Mouse (Mus musculus) E14TG2a.4 (cell line): ENCODE results near the gene Cfap58.

Experiments used
- H3K27me3 ChIP-seq: 2 replicates; pipeline ENCODE4 v1.6.1; 2014; ENCODE audit warnings: low read length, control low read depth; ENCODE audit not compliant: insufficient read depth
- H3K36me3 ChIP-seq: 2 replicates; pipeline ENCODE4 v1.6.1; 2014; ENCODE audit warnings: low read length, control low read depth; ENCODE audit not compliant: insufficient read depth
- H3K4me1 ChIP-seq: replicated peaks from 2 replicates; pipeline ENCODE4 v1.6.1; 2014; ENCODE audit warnings: low read depth, low read length, control low read depth
- H3K4me3 ChIP-seq: replicated peaks from 2 replicates; pipeline ENCODE4 v1.5.1; 2014; ENCODE audit warnings: mild to moderate bottlenecking, low read length
- H3K9me3 ChIP-seq: 2 replicates; pipeline ENCODE4 v1.6.1; 2014; ENCODE audit warnings: low read length, control low read depth
- CTCF ChIP-seq: conservative IDR thresholded peaks from 2 replicates; pipeline ENCODE4 v1.5.1; 2014; ENCODE audit warnings: low read length
- NANOG ChIP-seq: IDR thresholded peaks from 2 replicates; pipeline ENCODE4 v1.6.1; 2014; ENCODE audit warnings: borderline replicate concordance, low read length, mixed read lengths
- POU5F1 ChIP-seq: IDR thresholded peaks from 2 replicates; pipeline ENCODE4 v1.6.1; 2014; ENCODE audit warnings: low read length, borderline replicate concordance

Cfap58 gene

DNA sequence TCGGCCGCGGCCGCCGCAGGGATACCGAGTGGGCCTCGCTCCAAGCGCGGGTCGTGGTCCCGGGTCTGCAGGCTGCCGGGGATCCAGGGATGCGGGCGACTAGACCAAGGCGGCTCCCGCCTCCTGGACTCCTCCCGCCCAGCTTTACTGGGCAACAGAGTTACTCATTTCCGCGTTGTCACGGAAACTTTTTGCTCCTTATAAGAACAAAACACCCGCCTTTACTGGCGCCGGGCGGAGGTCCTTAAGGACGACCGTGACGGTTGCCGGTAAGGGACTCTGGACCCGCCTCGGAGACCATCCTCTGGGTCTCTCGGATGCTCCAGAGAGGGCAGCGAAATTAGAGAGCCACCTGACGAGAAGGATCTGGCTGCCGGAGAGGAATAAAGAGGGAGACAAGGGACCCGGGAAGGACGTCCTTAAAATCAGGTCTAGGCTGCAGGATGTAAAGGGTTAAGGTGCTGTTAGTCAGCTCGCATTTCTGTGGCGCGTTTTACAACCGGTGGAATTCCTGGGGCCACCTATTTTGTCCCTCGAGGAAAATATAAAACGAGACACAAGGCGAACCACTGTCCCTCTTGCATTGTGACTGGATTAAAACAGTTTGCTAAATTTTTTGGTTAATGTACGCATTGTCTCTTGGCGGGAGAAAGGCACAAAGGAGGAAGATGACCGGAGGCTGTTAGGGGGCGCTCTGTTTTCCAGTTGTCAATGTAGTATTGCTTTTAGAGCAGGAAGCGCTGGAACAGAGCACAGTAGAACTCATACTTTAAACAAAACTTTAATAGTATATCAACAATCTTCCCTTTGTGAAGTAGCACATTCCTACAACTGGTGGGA, 18.1 kb upstream of the Cfap58 start, which contains the start of the genes Cfap43 and Itprip:
Cfap43 (minus strand) TSS at position 162 of the 840 bp plus-strand sequence.
Itprip (minus strand) TSS at position 174 of the 840 bp plus-strand sequence.
- TF ChIP-seq NANOG = no peak
- no peak for TF ChIP-seq POU5F1
- peak; percentile 34; the same call in 1 of the 2 replicates for TF ChIP-seq CTCF
- H3K4me3 ChIP-seq = peak within 1 kb of the TSS; percentile 84
- peaks cover 18% of the 10 kb centered on the region for H3K4me1 ChIP-seq
- no peaks in the 10 kb centered on the region for H3K9me3 ChIP-seq
- H3K36me3 ChIP-seq = no peaks in the 10 kb centered on the region
- H3K27me3 ChIP-seq = peaks cover 42% of the 10 kb centered on the region

DNA sequence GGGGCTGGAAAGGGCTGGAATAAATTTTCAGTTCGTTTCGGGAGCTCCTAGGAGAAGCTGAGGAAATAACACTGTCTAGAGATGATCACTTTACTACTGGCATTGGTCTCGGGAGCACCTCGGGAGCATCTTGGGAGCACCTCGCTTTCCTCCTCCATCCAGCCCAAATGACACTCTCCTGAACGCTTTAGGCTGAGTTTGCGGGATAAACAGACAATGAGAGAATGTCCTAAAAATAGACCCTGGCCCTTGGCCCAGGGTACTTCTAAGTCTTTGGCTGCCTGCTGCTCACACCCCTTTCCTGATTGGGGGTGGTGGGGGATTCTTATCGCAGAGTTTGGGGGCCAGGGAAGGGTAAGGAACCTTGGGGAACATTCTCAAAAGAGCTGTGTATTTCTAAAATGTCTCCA, 17.5 kb upstream of the Cfap58 start:
- no peak overlapping the region; the same call in 1 of the 2 replicates for H3K4me3 ChIP-seq
- no peaks in the 10 kb centered on the region for H3K9me3 ChIP-seq
- peaks cover 18% of the 10 kb centered on the region for H3K4me1 ChIP-seq
- no peak for TF ChIP-seq POU5F1
- TF ChIP-seq NANOG = no peak
- TF ChIP-seq CTCF = no peak
- no peaks in the 10 kb centered on the region for H3K36me3 ChIP-seq
- peaks cover 42% of the 10 kb centered on the region for H3K27me3 ChIP-seq

DNA sequence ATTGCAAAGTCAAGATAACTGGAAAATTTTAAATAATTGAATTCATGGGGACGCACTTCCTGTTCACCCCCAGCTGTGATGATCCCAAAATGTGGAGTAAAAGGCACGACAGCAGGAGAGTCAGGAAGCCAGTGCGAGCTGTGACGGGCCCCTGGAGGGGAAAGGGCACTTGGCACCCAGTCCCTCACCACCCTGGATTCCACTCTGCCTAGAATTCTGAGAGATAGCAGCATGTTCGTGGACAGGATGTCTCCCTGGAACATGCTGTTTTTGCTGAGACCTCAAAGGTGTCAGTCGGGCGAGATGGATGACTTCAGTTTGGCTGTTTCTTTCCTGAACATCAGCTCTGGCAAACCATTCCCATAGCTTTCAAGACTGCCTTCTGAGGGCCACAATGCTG, 11.7 kb upstream of the Cfap58 start:
- Histone ChIP-seq H3K36me3 (no peaks in the 10 kb centered on the region), H3K4me1 (no peaks in the 10 kb centered on the region), H3K9me3 (0 out of 2 replicates have a peak, but pooled peaks cover 5% of the 10 kb centered on the region), H3K4me3 (no peak overlapping the region), H3K27me3 (no peaks in the 10 kb centered on the region; the same call in 1 of the 2 replicates)
- TF ChIP-seq NANOG (no peak), CTCF (no peak), POU5F1 (no peak)

- no peak for TF ChIP-seq POU5F1
- TF ChIP-seq NANOG = no peak
- TF ChIP-seq CTCF = no peak
- Histone ChIP-seq H3K4me1 (no peaks in the 10 kb centered on the region), H3K36me3 (no peaks in the 10 kb centered on the region), H3K27me3 (no peaks in the 10 kb centered on the region), H3K9me3 (0 out of 2 replicates have a peak, but pooled peaks cover 5% of the 10 kb centered on the region), H3K4me3 (no peak overlapping the region)
Measured at GRCm38 (mm10) chr19:47927032-47927431, 10.4 kb upstream of the Cfap58 start.

DNA sequence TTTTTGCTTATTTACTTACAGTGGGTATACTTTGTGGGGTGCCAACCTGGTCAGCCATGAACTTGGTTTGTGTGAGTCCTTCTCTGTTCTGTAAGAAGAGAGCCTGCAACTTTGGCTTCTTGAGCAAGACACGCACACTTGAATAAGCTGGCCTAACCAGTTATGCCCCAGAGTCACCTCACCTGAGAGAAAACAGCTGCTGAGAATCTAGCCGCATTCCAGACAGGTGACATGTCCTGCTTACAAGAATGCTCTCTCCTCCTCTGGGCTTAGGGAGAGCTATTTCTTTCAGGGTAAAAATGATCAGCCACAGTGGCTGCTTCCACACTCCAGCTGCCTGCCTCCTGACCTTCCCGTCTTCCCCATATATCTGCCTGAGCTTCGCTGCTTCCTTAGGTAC, 8.4 kb upstream of the Cfap58 start:
- Histone ChIP-seq H3K27me3 (no peaks in the 10 kb centered on the region), H3K4me1 (0 out of 2 replicates have a peak, but pooled peaks cover under 1% of the 10 kb centered on the region), H3K9me3 (peaks cover 10% of the 10 kb centered on the region), H3K36me3 (no peaks in the 10 kb centered on the region), H3K4me3 (no peak overlapping the region)
- TF ChIP-seq CTCF (no peak), NANOG (no peak), POU5F1 (no peak)

DNA sequence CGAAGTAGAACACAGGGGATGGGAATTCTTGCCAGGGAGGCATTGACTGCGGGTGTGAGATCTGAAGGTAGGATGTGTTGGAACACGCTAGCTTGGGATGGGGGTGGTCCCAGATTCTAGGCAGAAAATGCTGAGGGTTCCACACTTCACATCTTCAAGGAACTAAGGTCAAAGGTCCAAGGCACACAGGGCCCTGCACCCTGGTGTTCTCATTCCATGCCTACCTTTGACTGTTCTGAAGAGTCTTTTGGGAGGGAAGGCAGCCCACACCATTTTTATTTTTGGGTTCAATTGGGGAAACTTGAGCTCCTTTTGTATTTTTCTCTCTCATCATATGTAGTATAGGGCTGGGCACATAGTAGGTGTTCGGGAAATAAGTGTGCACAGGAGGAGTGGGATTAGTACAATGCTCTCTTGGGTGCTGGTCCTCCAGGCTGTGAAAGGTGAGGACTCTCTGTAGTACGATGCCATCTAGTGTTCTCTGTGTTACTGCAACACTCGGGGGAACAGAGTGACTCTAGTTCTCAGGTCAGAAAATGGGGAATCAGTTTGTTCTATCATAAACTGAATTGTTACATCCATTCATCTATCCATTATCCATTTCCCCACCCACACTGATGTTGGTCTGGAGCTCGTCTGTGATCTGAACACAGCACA, 5.4 kb upstream of the Cfap58 start:
- Histone ChIP-seq H3K9me3 (peaks cover 6% of the 10 kb centered on the region), H3K27me3 (no peaks in the 10 kb centered on the region), H3K4me1 (peaks cover 13% of the 10 kb centered on the region), H3K4me3 (no peak overlapping the region), H3K36me3 (no peaks in the 10 kb centered on the region)
- peak; percentile 43 for TF ChIP-seq CTCF
- no peak for TF ChIP-seq NANOG

- peaks cover 6% of the 10 kb centered on the region for H3K9me3 ChIP-seq
- no peak overlapping the region for H3K4me3 ChIP-seq
- no peaks in the 10 kb centered on the region for H3K36me3 ChIP-seq
- peaks cover 14% of the 10 kb centered on the region for H3K27me3 ChIP-seq
- peaks cover 23% of the 10 kb centered on the region for H3K4me1 ChIP-seq
- TF ChIP-seq POU5F1 (no peak), CTCF (no peak), NANOG (no peak)
Measured at GRCm38 (mm10) chr19:47934146-47934545, 3.3 kb upstream of the Cfap58 start.

DNA sequence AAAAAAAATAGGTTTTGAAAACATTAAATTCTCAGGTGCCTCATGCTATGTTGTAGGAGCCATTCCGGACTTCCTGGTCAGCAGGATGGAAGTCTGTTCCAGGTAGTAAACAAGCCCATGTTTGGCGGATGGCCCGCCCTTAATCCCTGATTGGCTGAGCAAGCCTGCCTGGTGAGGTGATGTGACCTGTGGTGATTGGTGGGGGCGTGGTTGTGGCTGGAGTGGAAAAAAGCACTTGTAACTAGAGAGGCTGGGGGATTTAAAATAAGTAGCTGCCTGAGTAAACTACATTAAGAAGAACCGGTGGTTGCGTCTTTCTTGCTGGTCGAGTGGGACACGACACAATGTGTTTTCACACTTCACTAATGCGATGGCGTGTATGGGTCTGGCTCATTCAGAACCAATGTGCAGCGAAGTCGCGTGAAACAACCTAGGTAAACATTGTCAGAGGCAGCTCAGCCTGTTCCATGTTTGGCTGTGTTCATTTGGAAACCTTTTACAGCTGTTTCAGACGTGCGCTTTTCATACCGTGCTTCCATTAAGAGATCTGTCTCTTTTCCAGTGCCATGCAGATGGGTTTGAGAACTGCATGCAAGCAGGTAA, 2.7 kb upstream of the Cfap58 start:
- Histone ChIP-seq H3K27me3 (peaks cover 17% of the 10 kb centered on the region), H3K4me3 (no peak overlapping the region), H3K36me3 (no peaks in the 10 kb centered on the region), H3K9me3 (peaks cover 6% of the 10 kb centered on the region), H3K4me1 (peaks cover 23% of the 10 kb centered on the region)
- no peak for TF ChIP-seq NANOG
- no peak for TF ChIP-seq CTCF
- no peak for TF ChIP-seq POU5F1
